Mouse (Mus musculus) embryonic facial prominence, embryonic 15.5 days (tissue): ENCODE measurements around the gene Nr1h5. TPM values are rescaled to one million over a fixed set of nuclear protein-coding genes. Genes with fewer than 3 reads are reported as not detected.

Experiments
- polyA plus RNA-seq: library from polyadenylated mRNA; unstranded; fragments of >200 nt; fragmentation: Nextera tagmentation; extraction: Ambion mirVana; gene quantifications from 2 replicates; pipeline ENCODE4 v1.2.1, GENCODE M21; 2015

Gene Nr1h5
- polyA plus RNA-seq, 1 experiment from 2014 or later = 0.07 TPM

Other genes starting within 250 kb of the Nr1h5 start
- 7.1 and 7.4 TPM in 2 replicates for gene Tspan2, start 229.6 kb downstream of the Nr1h5 start, polyA plus RNA-seq
- 0.26 and 1.0 TPM in 2 replicates for gene Tshb, start 181.4 kb downstream of the Nr1h5 start, polyA plus RNA-seq
- not detected in 2 replicates for gene Sycp1, start 28.0 kb downstream of the Nr1h5 start, polyA plus RNA-seq
- gene Sike1, start 31.6 kb upstream of the Nr1h5 start, polyA plus RNA-seq = 60.4 and 67.7 TPM in 2 replicates
- gene Csde1, start 56.3 kb upstream of the Nr1h5 start, polyA plus RNA-seq = 298 and 303 TPM in 2 replicates
- 93.6 and 103 TPM in 2 replicates for gene Nras, start 94.2 kb upstream of the Nr1h5 start, polyA plus RNA-seq
- gene Ampd1, start 109.9 kb upstream of the Nr1h5 start, polyA plus RNA-seq = 4.8 and 5.0 TPM in 2 replicates
- gene Dennd2c, start 138.5 kb upstream of the Nr1h5 start, polyA plus RNA-seq = 13.6 and 15.1 TPM in 2 replicates
- 170 and 178 TPM in 2 replicates for gene Bcas2, start 207.5 kb upstream of the Nr1h5 start, polyA plus RNA-seq